ENCODE assay signal across 15 mouse cellular contexts in the genomic region with DNA sequence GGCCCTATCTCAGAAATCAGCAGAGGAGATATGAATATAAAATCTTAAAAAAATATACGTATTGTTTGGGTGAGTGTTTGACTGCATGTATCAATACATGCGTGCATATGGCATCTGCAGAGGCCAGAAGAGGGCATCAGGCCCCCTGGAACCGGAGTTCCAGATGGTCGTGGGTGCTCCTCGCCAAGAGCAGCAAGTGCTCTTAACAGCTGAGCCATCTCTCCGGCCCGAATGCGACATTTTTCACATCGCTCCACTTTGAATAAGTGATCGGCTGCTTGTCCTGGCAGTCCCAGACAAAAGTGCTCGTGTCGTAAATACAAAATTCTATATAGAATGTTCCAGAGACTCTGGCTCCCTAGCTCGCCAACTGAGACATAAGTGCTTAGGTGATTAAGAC. TPM values are rescaled to one million over a fixed set of nuclear protein-coding genes. Genes with fewer than 3 reads are reported as not detected.
DNase-seq lines count a peak whose midpoint lies in the region; ATAC-seq and TF ChIP-seq lines count a peak whose summit lies in the region.
"Had no signal": no experiment of that assay in that cellular context is flagged by ENCODE, and none has a peak within 500 bp of the region (broad histone marks: within the 10 kb centered on the region; RNA-seq: fewer than 3 reads in every experiment).

No protein-coding gene starts in this region.

- WGBS in kidney, embryonic 16.5 days = 66% methylated on average over 13 of the region's 13 CpGs
- WGBS in kidney, embryonic 15.5 days = 74% methylated on average over 13 of the region's 13 CpGs
- 58% methylated on average over 13 of the region's 13 CpGs for WGBS in lung, embryonic 14.5 days

- H3K4me1 ChIP-seq in kidney, embryonic 16.5 days (ENCODE audit: insufficient read depth, low read length) = peaks cover 39% of the 10 kb centered on the region
- H3K4me1 ChIP-seq in kidney, embryonic 15.5 days = peaks cover 42% of the 10 kb centered on the region
- peaks cover 13% of the 10 kb centered on the region; the same call in 1 of the 2 replicates for H3K4me1 ChIP-seq in lung, embryonic 14.5 days (ENCODE audit: insufficient read depth)
- H3K4me1 ChIP-seq: liver, embryonic 13.5 days had no signal

- no peak overlapping the region for H3K4me3 ChIP-seq in kidney, embryonic 16.5 days (ENCODE audit: low read length)
- no peak overlapping the region for H3K4me3 ChIP-seq in kidney, embryonic 15.5 days (replicated peaks)
- H3K4me3 ChIP-seq in lung, embryonic 14.5 days (ENCODE audit: low read depth, low read length) = no peak overlapping the region
- H3K4me3 ChIP-seq: embryonic facial prominence, embryonic 12.5 days; hindbrain, embryonic 13.5 days; intestine, embryonic 15.5 days; limb, embryonic 10.5 days; liver, embryonic 13.5 days; midbrain, embryonic 15.5 days had no signal

- no peaks in the 10 kb centered on the region for H3K9me3 ChIP-seq in kidney, embryonic 16.5 days (ENCODE audit: low read length)
- no peaks in the 10 kb centered on the region for H3K9me3 ChIP-seq in kidney, embryonic 15.5 days (replicated peaks)
- H3K9me3 ChIP-seq in lung, embryonic 14.5 days (ENCODE audit: low read depth, low read length) = no peaks in the 10 kb centered on the region
- H3K9me3 ChIP-seq: embryonic facial prominence, embryonic 12.5 days; hindbrain, embryonic 13.5 days; intestine, embryonic 15.5 days; limb, embryonic 10.5 days; liver, embryonic 13.5 days; midbrain, embryonic 15.5 days had no signal

- ATAC-seq in kidney, embryonic 16.5 days (ENCODE audit: low FRiP score, low TSS enrichment) = 0 out of 2 replicates have a peak, but pooled peaks have one; percentile 23
- no peak for ATAC-seq in kidney, embryonic 15.5 days (replicated peaks; ENCODE audit: low FRiP score)
- no peak for ATAC-seq in lung, embryonic 14.5 days (ENCODE audit: insufficient read depth)
- ATAC-seq: intestine, embryonic 15.5 days; midbrain, embryonic 15.5 days had no signal

- no peak overlapping the region for H3K4me2 ChIP-seq in kidney, embryonic 16.5 days (replicated peaks; ENCODE audit: low read depth, low read length)
- no peak overlapping the region for H3K4me2 ChIP-seq in kidney, embryonic 15.5 days
- no peak overlapping the region for H3K4me2 ChIP-seq in lung, embryonic 14.5 days
- H3K4me2 ChIP-seq: embryonic facial prominence, embryonic 12.5 days; hindbrain, embryonic 13.5 days; intestine, embryonic 15.5 days; liver, embryonic 13.5 days; midbrain, embryonic 15.5 days had no signal

- TF ChIP-seq CTCF in lung, embryonic 14.5 days (IDR thresholded peaks at IDR 0.05; ENCODE audit: low read depth) = 0 out of 2 replicates have a peak, but pooled peaks have one; percentile 11

- no peaks in the 10 kb centered on the region for H3K36me3 ChIP-seq in kidney, embryonic 16.5 days (ENCODE audit: insufficient read depth, low read length)
- no peaks in the 10 kb centered on the region for H3K36me3 ChIP-seq in kidney, embryonic 15.5 days
- H3K36me3 ChIP-seq in lung, embryonic 14.5 days (ENCODE audit: insufficient read depth) = no peaks in the 10 kb centered on the region
- H3K36me3 ChIP-seq: embryonic facial prominence, embryonic 12.5 days; hindbrain, embryonic 13.5 days; intestine, embryonic 15.5 days; limb, embryonic 10.5 days; liver, embryonic 13.5 days; midbrain, embryonic 15.5 days had no signal

- H3K27me3 ChIP-seq in kidney, embryonic 16.5 days (ENCODE audit: insufficient read depth, low read length) = no peaks in the 10 kb centered on the region
- H3K27me3 ChIP-seq in kidney, embryonic 15.5 days = no peaks in the 10 kb centered on the region
- H3K27me3 ChIP-seq in lung, embryonic 14.5 days (ENCODE audit: insufficient read depth, low read length) = no peaks in the 10 kb centered on the region
- H3K27me3 ChIP-seq: embryonic facial prominence, embryonic 12.5 days; hindbrain, embryonic 13.5 days; intestine, embryonic 15.5 days; liver, embryonic 13.5 days; midbrain, embryonic 15.5 days had no signal

- no peak overlapping the region; the same call in 1 of the 2 replicates for H3K27ac ChIP-seq in kidney, embryonic 16.5 days (ENCODE audit: low read length)
- H3K27ac ChIP-seq in kidney, embryonic 15.5 days = no peak overlapping the region
- no peak overlapping the region for H3K27ac ChIP-seq in lung, embryonic 14.5 days (ENCODE audit: low read depth)
- H3K27ac ChIP-seq: embryonic facial prominence, embryonic 12.5 days; hindbrain, embryonic 13.5 days; intestine, embryonic 15.5 days; limb, embryonic 10.5 days; liver, embryonic 13.5 days; midbrain, embryonic 15.5 days had no signal

- H3K9ac ChIP-seq in kidney, embryonic 16.5 days (replicated peaks; ENCODE audit: low read length) = no peak overlapping the region
- H3K9ac ChIP-seq in kidney, embryonic 15.5 days = no peak overlapping the region
- no peak overlapping the region for H3K9ac ChIP-seq in lung, embryonic 14.5 days
- H3K9ac ChIP-seq: embryonic facial prominence, embryonic 12.5 days; hindbrain, embryonic 13.5 days; intestine, embryonic 15.5 days; liver, embryonic 13.5 days; midbrain, embryonic 15.5 days had no signal

- peak; percentile 66 to 79 for DNase-seq in cerebellum, postnatal 10 days
- no peak for DNase-seq in cerebellum, adult 11-12 months
- peak; percentile 58 for DNase-seq in brain, adult 2 months (ENCODE audit: low read depth, low spot score)
- peak; percentile 36 for DNase-seq in lung, embryonic 14.5 days
- no peak for DNase-seq in urinary bladder, postnatal 14 days (ENCODE audit: low spot score)
- no peak for DNase-seq in ovary, postnatal 36 days (ENCODE audit: low spot score)
- DNase-seq: liver, embryonic 13.5 days; right cerebral cortex, postnatal 25 days had no signal

RNA-seq across cellular contexts. Expression of gene Apbb2, which starts 43.4 kb away (rescaled TPM):
- polyA plus RNA-seq in kidney, embryonic 16.5 days (2015; fragmentation: Nextera tagmentation; extraction: Ambion mirVana) = 62.4 and 71.5 TPM in 2 replicates
- polyA plus RNA-seq in kidney, embryonic 15.5 days (2015; fragmentation: Nextera tagmentation; extraction: Ambion mirVana) = 57.5 and 65.4 TPM in 2 replicates
- 49.8 and 54.6 TPM in 2 replicates for polyA plus RNA-seq in lung, embryonic 14.5 days (2014; fragmentation: Nextera tagmentation; extraction: Ambion mirVana)

Comparison
In these comparisons a context has a peak if more than half of its experiments do, and no peak if none do; other contexts are left out.
1. DNase-seq: peak in cerebellum, postnatal 10 days (2 of 2), brain, adult 2 months (single experiment) and lung, embryonic 14.5 days (single experiment); none in cerebellum, adult 11-12 months (single experiment), urinary bladder, postnatal 14 days (single experiment) and ovary, postnatal 36 days (single experiment).